Mouse (Mus musculus) left cerebral cortex, postnatal 36 days (tissue): Measurements from ENCODE around the gene Fiz1. TPM values are rescaled to one million over a fixed set of nuclear protein-coding genes. Genes with fewer than 3 reads are reported as not detected.

Experiments
- DNase-seq, 2 experiments: peaks; one replicate each; pipeline ENCODE4 v3.0.0; 2021 to 2022; ENCODE audit warnings: low spot score in 2 of 2, mixed read lengths in 1 of 2
- intact Hi-C: fragments of 180-260 bp; cut with DNase I; formaldehyde crosslinking; loops from one replicate; pipeline ENCODE4 v1.15.1; 2025
- total RNA-seq, 2 experiments: library from RNA; stranded (reverse); gene quantifications; 2 replicates each; pipeline ENCODE4 v1.2.3; 2021

The Fiz1 gene
- total RNA-seq, 2 experiments from 2014 or later: 22.2 to 32.9 TPM

DNA sequence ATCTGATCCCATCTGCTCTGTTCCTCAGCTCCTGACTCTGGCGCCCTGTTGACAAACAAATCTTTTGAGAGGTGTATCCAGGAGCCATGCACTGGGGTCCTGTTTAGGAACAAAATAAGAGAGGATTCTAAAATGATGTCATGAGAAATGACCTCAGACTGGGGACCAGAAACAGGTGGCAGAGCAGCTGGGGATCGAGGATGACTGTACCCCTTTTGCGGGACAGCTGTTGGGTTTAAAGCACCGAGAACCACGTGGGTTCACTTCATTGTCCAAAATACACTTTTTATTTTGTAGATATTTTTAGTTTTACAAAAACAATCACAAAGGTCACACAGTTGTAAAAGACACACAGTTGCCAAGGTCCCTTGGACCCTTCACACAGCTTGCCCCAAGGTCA, 49.5 kb downstream of the Fiz1 start:
- intact Hi-C loops: no loop called here
- DNase-seq: no peak

DNA sequence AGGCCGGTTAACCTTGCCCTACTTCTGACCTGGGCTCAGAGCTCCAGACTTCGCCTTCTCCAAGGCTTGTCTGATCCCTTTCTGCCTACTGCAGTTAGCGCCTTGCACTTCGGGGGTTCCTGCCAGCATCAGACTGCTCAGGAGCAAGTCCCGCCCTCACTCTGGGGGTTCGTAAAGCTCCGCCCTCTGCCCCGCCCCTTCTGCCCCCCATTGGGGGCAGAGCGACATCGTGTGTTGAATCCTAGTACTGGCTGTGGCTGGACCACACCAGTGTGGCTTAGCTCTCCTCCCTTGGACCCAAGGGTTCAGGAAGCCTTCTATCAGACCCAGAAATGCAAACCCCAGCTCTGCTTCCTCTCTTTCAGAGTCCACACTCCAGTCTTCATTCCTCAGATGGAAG, 50.2 kb downstream of the Fiz1 start, which contains the start of gene Sbk2:
Gene Sbk2, minus strand, starts transcription at position 135 of the 400 bp plus-strand sequence.
- intact Hi-C loops: no loop called here
- DNase-seq: peak; percentile 50 to 52

DNA sequence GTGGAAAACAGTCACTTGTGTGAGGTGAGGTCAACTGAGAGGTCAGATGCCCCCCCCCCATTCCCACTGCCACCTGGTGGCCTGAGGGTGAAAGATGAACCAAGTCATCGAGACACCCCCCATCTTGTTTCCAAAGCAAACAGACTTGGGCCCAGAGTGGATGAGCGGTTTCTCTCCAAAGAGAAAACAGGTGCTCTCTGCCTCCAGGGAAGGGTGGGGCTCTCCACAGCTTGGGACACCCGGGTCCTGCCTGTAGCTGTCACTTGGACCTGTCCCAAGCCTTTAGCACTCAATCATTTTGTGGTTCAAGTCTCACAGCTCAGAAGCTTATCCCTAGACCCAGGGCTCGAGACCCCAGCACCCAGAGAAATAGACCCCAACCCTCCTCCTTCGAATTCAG, 51.0 kb downstream of the Fiz1 start:
- no peak for DNase-seq
- intact Hi-C loops: loop anchor here (2.0 kb wide), 1 partner anchor 21 kb away; no protein-coding TSS in a partner anchor

DNA sequence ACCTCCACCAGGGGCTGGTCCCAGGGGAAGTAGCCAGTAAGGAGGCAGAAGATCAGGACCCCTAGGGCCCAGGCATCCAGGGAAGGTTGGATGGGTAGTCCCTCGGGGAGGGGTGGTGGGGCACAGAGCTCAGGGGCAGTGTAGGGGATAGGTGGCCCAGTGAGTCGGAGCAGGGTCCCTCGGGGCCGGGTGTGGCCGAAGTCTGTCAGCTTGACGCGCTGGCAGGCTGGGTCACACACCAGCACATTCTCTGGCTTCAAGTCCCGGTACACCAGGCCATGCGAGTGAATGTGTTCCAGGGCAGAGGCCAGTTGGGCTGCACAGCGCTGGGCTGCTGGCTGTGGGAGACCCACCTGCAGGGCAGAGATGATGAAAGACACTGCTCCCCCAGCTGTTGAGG, 57.1 kb downstream of the Fiz1 start:
- intact Hi-C loops: no loop called here
- no peak for DNase-seq

Other genes starting within 250 kb of the Fiz1 start
- not detected for gene Fam71e2, start 243.4 kb downstream of the Fiz1 start, total RNA-seq
- gene Il11, start 231.8 kb downstream of the Fiz1 start, total RNA-seq: under 1 TPM; 0.43 to 0.59 TPM
- not detected for gene Tmem190, start 231.8 kb downstream of the Fiz1 start, total RNA-seq
- 1 to 10 TPM; 2.7 to 3.7 TPM for gene Tmem238, start 225.0 kb downstream of the Fiz1 start, total RNA-seq
- gene Rpl28, start 221.8 kb downstream of the Fiz1 start, total RNA-seq: 100 to 1,000 TPM; 416 to 455 TPM
- 100 to 1,000 TPM in 1 of 2 experiments, 10 to 100 TPM in 1; 98.6 to 117 TPM for gene Ube2s, start 202.1 kb downstream of the Fiz1 start, total RNA-seq
- 100 to 1,000 TPM in 1 of 2 experiments, 10 to 100 TPM in 1; 95.1 to 151 TPM for gene Shisa7, start 170.0 kb downstream of the Fiz1 start, total RNA-seq
- 1 to 10 TPM; 6.0 to 8.6 TPM for gene Isoc2b, start 144.4 kb downstream of the Fiz1 start, total RNA-seq
- 10 to 100 TPM; 10.3 to 13.5 TPM for gene Isoc2a, start 137.5 kb downstream of the Fiz1 start, total RNA-seq
- gene Gm36210, start 108.2 kb downstream of the Fiz1 start, total RNA-seq: under 1 TPM in 1 of 2 experiments, not detected in 1; 0.32 TPM
- 10 to 100 TPM; 14.0 to 17.0 TPM for gene Zfp628, start 99.5 kb downstream of the Fiz1 start, total RNA-seq
- gene Nat14, start 92.7 kb downstream of the Fiz1 start, total RNA-seq: 100 to 1,000 TPM; 103 to 106 TPM
- 1 to 10 TPM in 1 of 2 experiments, under 1 TPM in 1; 0.84 to 3.6 TPM for gene Ssc5d, start 88.9 kb downstream of the Fiz1 start, total RNA-seq
- under 1 TPM in 1 of 2 experiments, not detected in 1; 0.15 TPM for gene Sbk2, start 50.3 kb downstream of the Fiz1 start, total RNA-seq
- under 1 TPM; 0.44 to 0.86 TPM for gene Sbk3, start 43.5 kb downstream of the Fiz1 start, total RNA-seq
- gene Zfp579, start 18.5 kb downstream of the Fiz1 start, total RNA-seq: 10 to 100 TPM; 30.9 to 31.3 TPM
- 1 to 10 TPM; 6.7 to 7.0 TPM for gene Zfp524, start 282 bp downstream of the Fiz1 start, total RNA-seq
- not detected for gene Gm44973, start 799 bp upstream of the Fiz1 start, total RNA-seq
- gene Zfp865, start 5.7 kb upstream of the Fiz1 start, total RNA-seq: 10 to 100 TPM; 32.7 to 42.3 TPM
- gene Ccdc106, start 5.9 kb upstream of the Fiz1 start, total RNA-seq: 10 to 100 TPM; 60.6 to 60.9 TPM
- 1 to 10 TPM in 1 of 2 experiments, not detected in 1; 1.1 TPM for gene 4632433K11Rik, start 19.4 kb upstream of the Fiz1 start, total RNA-seq
- gene Zfp784, start 23.7 kb upstream of the Fiz1 start, total RNA-seq: 1 to 10 TPM; 5.3 to 5.7 TPM
- gene Zfp580, start 36.8 kb upstream of the Fiz1 start, total RNA-seq: 10 to 100 TPM; 27.4 to 35.7 TPM
- 100 to 1,000 TPM; 162 to 183 TPM for gene U2af2, start 47.4 kb upstream of the Fiz1 start, total RNA-seq
- 100 to 1,000 TPM; 435 to 530 TPM for gene Epn1, start 65.5 kb upstream of the Fiz1 start, total RNA-seq
- not detected for gene Rfpl4, start 102.3 kb upstream of the Fiz1 start, total RNA-seq
- under 1 TPM; 0.32 to 0.68 TPM for gene Rasl2-9, start 111.3 kb upstream of the Fiz1 start, total RNA-seq
- not detected for gene Vmn1r55, start 135.0 kb upstream of the Fiz1 start, total RNA-seq
- gene Vmn1r56, start 182.1 kb upstream of the Fiz1 start, total RNA-seq: not detected
- not detected for gene Vmn1r57, start 203.8 kb upstream of the Fiz1 start, total RNA-seq